Comparison of ENCODE assay signal across 17 mouse cellular contexts in genomic region chr6:131513287-131513686, GRCm38 (mm10). TPM values are rescaled to one million over a fixed set of nuclear protein-coding genes. Genes with fewer than 3 reads are reported as not detected.
DNase-seq lines count a peak whose midpoint lies in the region; ATAC-seq and TF ChIP-seq lines count a peak whose summit lies in the region.
"Had no signal": no experiment of that assay in that cellular context is flagged by ENCODE, and none has a peak within 500 bp of the region (broad histone marks: within the 10 kb centered on the region; RNA-seq: fewer than 3 reads in every experiment).

No protein-coding gene starts in this region.

- no peak for ATAC-seq in hindbrain, embryonic 14.5 days (ENCODE audit: low FRiP score)
- ATAC-seq in embryonic facial prominence, embryonic 14.5 days (ENCODE audit: low read depth), result no peak
- ATAC-seq: Patski had no signal

- H3K9me3 ChIP-seq in hindbrain, embryonic 14.5 days (ENCODE audit: control insufficient read depth, low read length), result no peaks in the 10 kb centered on the region
- no peaks in the 10 kb centered on the region for H3K9me3 ChIP-seq in hindbrain, embryonic 10.5 days
- H3K9me3 ChIP-seq in ES-E14 (ENCODE audit: control insufficient read depth, insufficient read depth, low read depth, low read length), result no peaks in the 10 kb centered on the region
- no peaks in the 10 kb centered on the region for H3K9me3 ChIP-seq in embryonic facial prominence, embryonic 14.5 days (ENCODE audit: control insufficient read depth, low read length)
- H3K9me3 ChIP-seq: embryonic facial prominence, embryonic 12.5 days; hindbrain, embryonic 12.5 days had no signal

- no peaks in the 10 kb centered on the region for H3K36me3 ChIP-seq in hindbrain, embryonic 14.5 days (replicated peaks; ENCODE audit: control insufficient read depth, insufficient read depth)
- H3K36me3 ChIP-seq in hindbrain, embryonic 10.5 days, result no peaks in the 10 kb centered on the region
- no peaks in the 10 kb centered on the region for H3K36me3 ChIP-seq in ES-E14 (ENCODE audit: control insufficient read depth, insufficient read depth, low read length, poor library complexity, severe bottlenecking)
- H3K36me3 ChIP-seq in embryonic facial prominence, embryonic 14.5 days (ENCODE audit: control insufficient read depth, insufficient read depth, low read length), result no peaks in the 10 kb centered on the region
- H3K36me3 ChIP-seq: embryonic facial prominence, embryonic 12.5 days; hindbrain, embryonic 12.5 days had no signal

- H3K27ac ChIP-seq in hindbrain, embryonic 14.5 days, result no peak overlapping the region
- no peak overlapping the region for H3K27ac ChIP-seq in hindbrain, embryonic 10.5 days
- no peak overlapping the region for H3K27ac ChIP-seq in ES-E14 (ENCODE audit: insufficient read depth, low read depth, low read length, poor library complexity, severe bottlenecking)
- no peak overlapping the region for H3K27ac ChIP-seq in embryonic facial prominence, embryonic 14.5 days (replicated peaks; ENCODE audit: low read depth, low read length)
- H3K27ac ChIP-seq: embryonic facial prominence, embryonic 12.5 days; hindbrain, embryonic 12.5 days had no signal

- H3K4me1 ChIP-seq in hindbrain, embryonic 14.5 days (replicated peaks; ENCODE audit: control insufficient read depth, insufficient read depth, low read length), result no peaks in the 10 kb centered on the region
- no peaks in the 10 kb centered on the region for H3K4me1 ChIP-seq in hindbrain, embryonic 10.5 days (replicated peaks)
- no peaks in the 10 kb centered on the region for H3K4me1 ChIP-seq in ES-E14 (ENCODE audit: control insufficient read depth in 2 of 2, insufficient read depth in 2 of 2, low read length in 2 of 2, poor library complexity in 1 of 2)
- no peaks in the 10 kb centered on the region for H3K4me1 ChIP-seq in embryonic facial prominence, embryonic 14.5 days (ENCODE audit: control insufficient read depth, insufficient read depth, low read length)
- H3K4me1 ChIP-seq: embryonic facial prominence, embryonic 12.5 days; hindbrain, embryonic 12.5 days had no signal

- in situ Hi-C loops in ES-E14 (cut with MboI; ENCODE audit: low sequenced_read_pairs in 2 of 2, unreplicated experiment in 2 of 2), result no loop called here

- H3K27me3 ChIP-seq in hindbrain, embryonic 14.5 days (ENCODE audit: control insufficient read depth, insufficient read depth, low read length), result no peaks in the 10 kb centered on the region
- no peaks in the 10 kb centered on the region for H3K27me3 ChIP-seq in hindbrain, embryonic 10.5 days (ENCODE audit: insufficient read depth, poor library complexity, severe bottlenecking)
- no peaks in the 10 kb centered on the region for H3K27me3 ChIP-seq in embryonic facial prominence, embryonic 14.5 days (replicated peaks; ENCODE audit: control insufficient read depth, insufficient read depth, low read length)
- H3K27me3 ChIP-seq: embryonic facial prominence, embryonic 12.5 days; hindbrain, embryonic 12.5 days; Patski had no signal

- peak; percentile 49 for DNase-seq in hindbrain, embryonic 14.5 days (ENCODE audit: low spot score)
- DNase-seq in hindbrain, embryonic 10.5 days (ENCODE audit: low spot score), result no peak
- DNase-seq in 416B (ENCODE audit: low read depth) (peak; percentile 60), ES-E14 (ENCODE audit: low read depth, low spot score) (peak; percentile 6)
- peak; percentile 18 for DNase-seq in embryonic facial prominence, embryonic 14.5 days (ENCODE audit: low spot score)
- DNase-seq in ovary, postnatal 14 days (ENCODE audit: low spot score), result no peak
- no peak for DNase-seq in layer of hippocampus, adult 9-11 months
- no peak for DNase-seq in thymus, postnatal 25 days
- DNase-seq: kidney, postnatal 25 days; lung, postnatal 4 days; right cerebral cortex, postnatal 25 days; thymus, adult 18-20 months had no signal

- H3K9ac ChIP-seq in hindbrain, embryonic 14.5 days, result no peak overlapping the region
- H3K9ac ChIP-seq in ES-E14 (ENCODE audit: insufficient read depth, low read depth, low read length, poor library complexity, severe bottlenecking), result no peak overlapping the region
- H3K9ac ChIP-seq in embryonic facial prominence, embryonic 14.5 days (ENCODE audit: low read depth, low read length), result no peak overlapping the region
- H3K9ac ChIP-seq: embryonic facial prominence, embryonic 12.5 days; hindbrain, embryonic 12.5 days had no signal

- no peak overlapping the region for H3K4me3 ChIP-seq in hindbrain, embryonic 14.5 days (replicated peaks; ENCODE audit: low read length)
- H3K4me3 ChIP-seq in hindbrain, embryonic 10.5 days, result no peak overlapping the region
- H3K4me3 ChIP-seq in ES-E14 (ENCODE audit: insufficient read depth in 1 of 2, low read depth in 1 of 2, low read length in 2 of 2, poor library complexity in 1 of 2, severe bottlenecking in 1 of 2), result no peak overlapping the region
- H3K4me3 ChIP-seq in embryonic facial prominence, embryonic 14.5 days (ENCODE audit: low read depth, low read length), result no peak overlapping the region
- H3K4me3 ChIP-seq: embryonic facial prominence, embryonic 12.5 days; hindbrain, embryonic 12.5 days had no signal

- no peak overlapping the region for H3K4me2 ChIP-seq in hindbrain, embryonic 14.5 days (replicated peaks)
- no peak overlapping the region for H3K4me2 ChIP-seq in embryonic facial prominence, embryonic 14.5 days (ENCODE audit: low read depth, low read length)
- H3K4me2 ChIP-seq: embryonic facial prominence, embryonic 12.5 days; hindbrain, embryonic 12.5 days had no signal

TF ChIP-seq in ES-E14, 5 proteins besides CTCF, POLR2A, EP300 and RAD21:
- TF ChIP-seq ZNF384 (IDR thresholded peaks at IDR 0.05; ENCODE audit: low read depth, low read length) (peak; percentile 99), CHD2 (IDR thresholded peaks at IDR 0.05; ENCODE audit: low read depth, low read length) (no peak)

RNA-seq across cellular contexts. Expression of gene 5430401F13Rik, which starts 27.1 kb away (rescaled TPM):
- polyA plus RNA-seq in hindbrain, embryonic 14.5 days (2014; fragmentation: Nextera tagmentation; extraction: Ambion mirVana), result not detected in 2 replicates
- not detected in 2 replicates for polyA plus RNA-seq in hindbrain, embryonic 10.5 days (2016; fragmentation: Nextera tagmentation; extraction: Ambion mirVana)
- total RNA-seq in ES-E14 (2012; rRNA removed), result not detected in 2 replicates
- polyA plus RNA-seq in embryonic facial prominence, embryonic 14.5 days (2014; fragmentation: Nextera tagmentation; extraction: Ambion mirVana), result 0.55 and 3.7 TPM in 2 replicates
- total RNA-seq: left cerebral cortex, postnatal 36 days had no signal
- polyA plus RNA-seq: embryonic facial prominence, embryonic 12.5 days; hindbrain, embryonic 12.5 days; neural tube, embryonic 11.5 days; Patski had no signal

RNA-seq across cellular contexts. Expression of gene Gm6619, which starts 27.1 kb away (rescaled TPM):
- not detected in 2 replicates for polyA plus RNA-seq in hindbrain, embryonic 14.5 days (2014; fragmentation: Nextera tagmentation; extraction: Ambion mirVana)
- polyA plus RNA-seq in hindbrain, embryonic 10.5 days (2016; fragmentation: Nextera tagmentation; extraction: Ambion mirVana), result not detected in 2 replicates
- not detected in 2 replicates for total RNA-seq in ES-E14 (2012; rRNA removed)
- polyA plus RNA-seq in embryonic facial prominence, embryonic 14.5 days (2014; fragmentation: Nextera tagmentation; extraction: Ambion mirVana), result 1.9 and 6.4 TPM in 2 replicates
- total RNA-seq: left cerebral cortex, postnatal 36 days had no signal
- polyA plus RNA-seq: embryonic facial prominence, embryonic 12.5 days; neural tube, embryonic 11.5 days; Patski had no signal

Comparison
In these comparisons a context has a peak if more than half of its experiments do, and no peak if none do; other contexts are left out.
1. DNase-seq: peak in hindbrain, embryonic 14.5 days (single experiment), 416B (single experiment), ES-E14 (single experiment) and embryonic facial prominence, embryonic 14.5 days (single experiment); none in hindbrain, embryonic 10.5 days (single experiment), ovary, postnatal 14 days (single experiment), layer of hippocampus, adult 9-11 months (single experiment) and thymus, postnatal 25 days (single experiment).